Mouse (Mus musculus): ENCODE measurements around the gene I0C0044D17Rik. TPM values are rescaled to one million over a fixed set of nuclear protein-coding genes. Genes with fewer than 3 reads are reported as not detected.
"Not testable (repeated sequence)": the region's sequence is repeated elsewhere in the genome, so short reads cannot be mapped to it uniquely, and the experiment has no call there.

I0C0044D17Rik gene
- not detected in 2 replicates for polyA plus RNA-seq (2012; rRNA removed)

GRCm38 (mm10) chr4:98823740-98824139 lies at the start of gene I0C0044D17Rik:
Gene I0C0044D17Rik, minus strand, starts transcription at chr4:98823840.
- DNase-seq; H3K4me3 ChIP-seq (replicated peaks; ENCODE audit: extremely low read depth, low read depth, low read length); H3K4me1 ChIP-seq (ENCODE audit: control insufficient read depth, insufficient read depth, low read length): not testable (repeated sequence)
- WGBS: 95% methylated on average over 1 of the region's 1 CpGs

GRCm38 (mm10) chr4:98865386-98866237 lies 42.0 kb upstream of the I0C0044D17Rik start:
- Histone ChIP-seq H3K4me1 (ENCODE audit: control insufficient read depth, insufficient read depth, low read length) (no peaks in the 10 kb centered on the region), H3K4me3 (replicated peaks; ENCODE audit: extremely low read depth, low read depth, low read length) (no peak overlapping the region)
- TF ChIP-seq POLR2A (IDR thresholded peaks at IDR 0.05; ENCODE audit: borderline replicate concordance, extremely low read depth, low read depth, low read length) (no peak), CTCF (IDR thresholded peaks at IDR 0.05; ENCODE audit: insufficient read depth, low read length) (no peak)
- no peak for DNase-seq
- 76% methylated on average over 14 of the region's 14 CpGs for WGBS

- no peaks in the 10 kb centered on the region for H3K4me1 ChIP-seq (ENCODE audit: control insufficient read depth, insufficient read depth, low read length)
- WGBS: 71% methylated on average over 3 of the region's 3 CpGs
- no peak for TF ChIP-seq POLR2A (IDR thresholded peaks at IDR 0.05; ENCODE audit: borderline replicate concordance, extremely low read depth, low read depth, low read length)
- no peak for TF ChIP-seq CTCF (IDR thresholded peaks at IDR 0.05; ENCODE audit: insufficient read depth, low read length)
- no peak for DNase-seq
- no peak overlapping the region for H3K4me3 ChIP-seq (replicated peaks; ENCODE audit: extremely low read depth, low read depth, low read length)
Measured at GRCm38 (mm10) chr4:98864546-98864945, 40.9 kb upstream of the I0C0044D17Rik start.

GRCm38 (mm10) chr4:98864094-98864493 lies 40.5 kb upstream of the I0C0044D17Rik start:
- H3K4me3 ChIP-seq (replicated peaks; ENCODE audit: extremely low read depth, low read depth, low read length): no peak overlapping the region
- H3K4me1 ChIP-seq (ENCODE audit: control insufficient read depth, insufficient read depth, low read length): no peaks in the 10 kb centered on the region
- no peak for TF ChIP-seq POLR2A (IDR thresholded peaks at IDR 0.05; ENCODE audit: borderline replicate concordance, extremely low read depth, low read depth, low read length)
- no peak for TF ChIP-seq CTCF (IDR thresholded peaks at IDR 0.05; ENCODE audit: insufficient read depth, low read length)
- DNase-seq: no peak
- WGBS: 47% methylated on average over 1 of the region's 2 CpGs

GRCm38 (mm10) chr4:98863451-98863850 lies 39.8 kb upstream of the I0C0044D17Rik start:
- Histone ChIP-seq H3K4me1 (ENCODE audit: control insufficient read depth, insufficient read depth, low read length) (no peaks in the 10 kb centered on the region), H3K4me3 (replicated peaks; ENCODE audit: extremely low read depth, low read depth, low read length) (no peak overlapping the region)
- WGBS: 90% methylated on average over 2 of the region's 2 CpGs
- DNase-seq: no peak
- no peak for TF ChIP-seq CTCF (IDR thresholded peaks at IDR 0.05; ENCODE audit: insufficient read depth, low read length)
- no peak for TF ChIP-seq POLR2A (IDR thresholded peaks at IDR 0.05; ENCODE audit: borderline replicate concordance, extremely low read depth, low read depth, low read length)

- 61% methylated on average over 4 of the region's 4 CpGs for WGBS
- no peak for DNase-seq
- Histone ChIP-seq H3K4me3 (replicated peaks; ENCODE audit: extremely low read depth, low read depth, low read length) (no peak overlapping the region), H3K4me1 (ENCODE audit: control insufficient read depth, insufficient read depth, low read length) (no peaks in the 10 kb centered on the region)
- TF ChIP-seq POLR2A (IDR thresholded peaks at IDR 0.05; ENCODE audit: borderline replicate concordance, extremely low read depth, low read depth, low read length) (no peak), CTCF (IDR thresholded peaks at IDR 0.05; ENCODE audit: insufficient read depth, low read length) (no peak)
Measured at GRCm38 (mm10) chr4:98858151-98858855, 34.7 kb upstream of the I0C0044D17Rik start.

GRCm38 (mm10) chr4:98857037-98857648 lies 33.5 kb upstream of the I0C0044D17Rik start:
- DNase-seq: no peak
- WGBS: 63% methylated on average over 11 of the region's 11 CpGs

GRCm38 (mm10) chr4:98853926-98854325 lies 30.3 kb upstream of the I0C0044D17Rik start:
- DNase-seq: no peak
- 58% methylated on average over 4 of the region's 4 CpGs for WGBS
- no peak for TF ChIP-seq CTCF (IDR thresholded peaks at IDR 0.05; ENCODE audit: insufficient read depth, low read length)
- no peak for TF ChIP-seq POLR2A (IDR thresholded peaks at IDR 0.05; ENCODE audit: borderline replicate concordance, extremely low read depth, low read depth, low read length)
- Histone ChIP-seq H3K4me3 (replicated peaks; ENCODE audit: extremely low read depth, low read depth, low read length) (no peak overlapping the region), H3K4me1 (ENCODE audit: control insufficient read depth, insufficient read depth, low read length) (no peaks in the 10 kb centered on the region)

More at GRCm38 (mm10) chr4:98857037-98857648, 33.5 kb upstream of the I0C0044D17Rik start:
- Histone ChIP-seq H3K4me1 (ENCODE audit: control insufficient read depth, insufficient read depth, low read length) (no peaks in the 10 kb centered on the region), H3K4me3 (replicated peaks; ENCODE audit: extremely low read depth, low read depth, low read length) (no peak overlapping the region)
- TF ChIP-seq POLR2A (IDR thresholded peaks at IDR 0.05; ENCODE audit: borderline replicate concordance, extremely low read depth, low read depth, low read length) (no peak), CTCF (IDR thresholded peaks at IDR 0.05; ENCODE audit: insufficient read depth, low read length) (no peak)

- not testable (repeated sequence) for DNase-seq; H3K4me3 ChIP-seq (replicated peaks; ENCODE audit: extremely low read depth, low read depth, low read length); H3K4me1 ChIP-seq (ENCODE audit: control insufficient read depth, insufficient read depth, low read length)
- WGBS: 32% methylated on average over 1 of the region's 1 CpGs
Measured at GRCm38 (mm10) chr4:98850485-98850884, 26.8 kb upstream of the I0C0044D17Rik start.

Measured in lung, adult 2 months (tissue).